ENCODE assay signal across 8 mouse cellular contexts in genomic region chr3:107739966-107740365, GRCm38 (mm10). TPM values are rescaled to one million over a fixed set of nuclear protein-coding genes. Genes with fewer than 3 reads are reported as not detected.
A peak's percentile ranks its signal among the peaks of the same experiment; 100 is the strongest.
DNase-seq lines count a peak whose midpoint lies in the region; ATAC-seq lines count a peak whose summit lies in the region.

No protein-coding gene starts in this region.

- H3K27me3 ChIP-seq in heart, embryonic 14.5 days (ENCODE audit: control insufficient read depth, insufficient read depth, low read length) = no peaks in the 10 kb centered on the region
- H3K27me3 ChIP-seq in embryonic facial prominence, embryonic 13.5 days = no peaks in the 10 kb centered on the region
- H3K27me3 ChIP-seq in intestine, embryonic 16.5 days (replicated peaks; ENCODE audit: control insufficient read depth, insufficient read depth, low read length) = no peaks in the 10 kb centered on the region

- no peak for DNase-seq in heart, postnatal 14 days
- DNase-seq in 416B (ENCODE audit: low read depth) = peak; percentile 70
- no peak for DNase-seq in ovary, postnatal 14 days (ENCODE audit: low spot score)
- DNase-seq in yolk sac, embryonic 10.5 days (ENCODE audit: low spot score) = no peak
- DNase-seq in c-Kit-positive CD71-positive TER-119-positive erythroid progenitor cells, embryonic 14.5 days (ENCODE audit: low spot score) = no peak

- ATAC-seq in heart, embryonic 14.5 days (ENCODE audit: insufficient number of reproducible peaks, insufficient read depth, low FRiP score, low read depth) = no peak
- ATAC-seq in embryonic facial prominence, embryonic 13.5 days (ENCODE audit: insufficient number of reproducible peaks, insufficient read depth, low FRiP score, low TSS enrichment, low read depth) = no peak
- ATAC-seq in intestine, embryonic 16.5 days = no peak

- no peaks in the 10 kb centered on the region for H3K9me3 ChIP-seq in heart, embryonic 14.5 days (ENCODE audit: control insufficient read depth, low read length)
- no peaks in the 10 kb centered on the region for H3K9me3 ChIP-seq in embryonic facial prominence, embryonic 13.5 days
- H3K9me3 ChIP-seq in intestine, embryonic 16.5 days (ENCODE audit: control insufficient read depth, low read length) = no peaks in the 10 kb centered on the region

- 82% methylated on average over 2 of the region's 2 CpGs for WGBS in heart, embryonic 14.5 days
- 62% methylated on average over 2 of the region's 2 CpGs for WGBS in embryonic facial prominence, embryonic 13.5 days
- WGBS in intestine, embryonic 16.5 days = 70% methylated on average over 2 of the region's 2 CpGs

- intact Hi-C loops in heart, postnatal 14 days (cut with DNase I) = no loop called here

- H3K4me3 ChIP-seq in heart, embryonic 14.5 days (ENCODE audit: control insufficient read depth in 1 of 2, insufficient read depth in 1 of 2, low read depth in 1 of 2, low read length in 2 of 2) = no peak overlapping the region
- no peak overlapping the region for H3K4me3 ChIP-seq in embryonic facial prominence, embryonic 13.5 days
- H3K4me3 ChIP-seq in intestine, embryonic 16.5 days (ENCODE audit: low read length) = no peak overlapping the region

- H3K27ac ChIP-seq in heart, embryonic 14.5 days (replicated peaks in 1 of 2; ENCODE audit: control insufficient read depth in 1 of 2, insufficient read depth in 1 of 2, low read depth in 2 of 2, low read length in 2 of 2) = peak overlapping the region; percentile 76 to 82; a peak in 3 of 4 replicates
- peak overlapping the region; percentile 90 for H3K27ac ChIP-seq in embryonic facial prominence, embryonic 13.5 days
- H3K27ac ChIP-seq in intestine, embryonic 16.5 days (ENCODE audit: low read length) = peak overlapping the region; percentile 47

- peaks cover 38 to 46% of the 10 kb centered on the region in 2 experiments for H3K4me1 ChIP-seq in heart, embryonic 14.5 days (ENCODE audit: control insufficient read depth in 2 of 2, insufficient read depth in 2 of 2, low read length in 2 of 2)
- peaks cover 39% of the 10 kb centered on the region for H3K4me1 ChIP-seq in embryonic facial prominence, embryonic 13.5 days
- H3K4me1 ChIP-seq in intestine, embryonic 16.5 days (ENCODE audit: control insufficient read depth, insufficient read depth, low read length) = peaks cover 27% of the 10 kb centered on the region

- 0 out of 2 replicates have a peak overlapping the region, but pooled peaks have one; percentile 11 for H3K9ac ChIP-seq in heart, embryonic 14.5 days (ENCODE audit: low read length)
- no peak overlapping the region for H3K9ac ChIP-seq in embryonic facial prominence, embryonic 13.5 days
- H3K9ac ChIP-seq in intestine, embryonic 16.5 days (ENCODE audit: low read depth, low read length) = no peak overlapping the region

- no peak overlapping the region for H3K4me2 ChIP-seq in heart, embryonic 14.5 days (ENCODE audit: low read length)
- H3K4me2 ChIP-seq in embryonic facial prominence, embryonic 13.5 days = peak overlapping the region; percentile 18; the same call in 1 of the 2 replicates
- no peak overlapping the region for H3K4me2 ChIP-seq in intestine, embryonic 16.5 days (ENCODE audit: low read depth, low read length)

- peaks cover 12% of the 10 kb centered on the region; the same call in 1 of the 2 replicates for H3K36me3 ChIP-seq in heart, embryonic 14.5 days (ENCODE audit: control insufficient read depth, insufficient read depth, low read length)
- H3K36me3 ChIP-seq in embryonic facial prominence, embryonic 13.5 days = peaks cover 17% of the 10 kb centered on the region
- H3K36me3 ChIP-seq in intestine, embryonic 16.5 days (ENCODE audit: control insufficient read depth, insufficient read depth, low read length) = no peaks in the 10 kb centered on the region; the same call in 1 of the 2 replicates

RNA-seq across cellular contexts. Expression of gene Csf1, which starts 20.3 kb away (rescaled TPM):
- 8.5 and 10.1 TPM in 2 replicates for polyA plus RNA-seq in heart, embryonic 14.5 days (2014; fragmentation: Nextera tagmentation; extraction: Ambion mirVana)
- 10 to 100 TPM; 25.5 to 33.6 TPM for total RNA-seq in heart, postnatal 14 days (2021)
- polyA plus RNA-seq in embryonic facial prominence, embryonic 13.5 days (2015; fragmentation: Nextera tagmentation; extraction: Ambion mirVana) = 9.7 and 9.8 TPM in 2 replicates
- 11.8 and 13.9 TPM in 2 replicates for polyA plus RNA-seq in intestine, embryonic 16.5 days (2015; fragmentation: Nextera tagmentation; extraction: Ambion mirVana)

RNA-seq across cellular contexts. Expression of gene Ahcyl1, which starts 43.6 kb away (rescaled TPM):
- 63.7 and 64.4 TPM in 2 replicates for polyA plus RNA-seq in heart, embryonic 14.5 days (2014; fragmentation: Nextera tagmentation; extraction: Ambion mirVana)
- total RNA-seq in heart, postnatal 14 days (2021) = 10 to 100 TPM; 79.1 to 91.9 TPM
- polyA plus RNA-seq in embryonic facial prominence, embryonic 13.5 days (2015; fragmentation: Nextera tagmentation; extraction: Ambion mirVana) = 91.9 and 93.2 TPM in 2 replicates
- 43.6 and 63.5 TPM in 2 replicates for polyA plus RNA-seq in intestine, embryonic 16.5 days (2015; fragmentation: Nextera tagmentation; extraction: Ambion mirVana)
